Mouse (Mus musculus): ENCODE measurements around the gene Cbx7.

Gene Cbx7

GRCm38 (mm10) chr15:79970940-79971339, at the start of gene Cbx7:
TSS of gene Cbx7 (minus strand) at chr15:79971119.
- in situ Hi-C loops (cut with MboI; ENCODE audit: unreplicated experiment in 2 of 2), result no loop called here

GRCm38 (mm10) chr15:80020516-80020915, 49.6 kb upstream of the Cbx7 start:
- in situ Hi-C loops (cut with MboI; ENCODE audit: unreplicated experiment in 2 of 2), result no loop called here

DNA sequence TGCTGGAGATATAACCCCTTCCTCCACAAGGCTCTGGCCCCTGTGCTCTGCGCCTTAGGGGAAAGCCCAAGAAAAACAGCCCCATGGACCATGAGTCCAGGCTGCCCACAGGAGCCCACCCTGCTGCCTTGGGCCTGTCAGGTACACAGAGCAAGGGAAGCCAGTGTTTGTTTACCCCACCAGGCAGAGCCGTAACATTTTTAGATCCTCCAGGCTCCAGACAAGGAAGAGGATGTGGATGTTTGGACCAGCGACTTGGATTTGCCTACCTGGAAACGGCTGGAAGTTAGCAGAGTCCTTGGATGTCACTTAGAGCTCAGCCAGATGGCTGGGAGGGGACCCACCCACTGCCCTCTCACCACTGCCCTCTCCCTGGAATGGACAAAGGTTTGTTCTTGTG, 48.7 kb upstream of the Cbx7 start:
- in situ Hi-C loops (cut with MboI; ENCODE audit: unreplicated experiment in 2 of 2), result no loop called here

DNA sequence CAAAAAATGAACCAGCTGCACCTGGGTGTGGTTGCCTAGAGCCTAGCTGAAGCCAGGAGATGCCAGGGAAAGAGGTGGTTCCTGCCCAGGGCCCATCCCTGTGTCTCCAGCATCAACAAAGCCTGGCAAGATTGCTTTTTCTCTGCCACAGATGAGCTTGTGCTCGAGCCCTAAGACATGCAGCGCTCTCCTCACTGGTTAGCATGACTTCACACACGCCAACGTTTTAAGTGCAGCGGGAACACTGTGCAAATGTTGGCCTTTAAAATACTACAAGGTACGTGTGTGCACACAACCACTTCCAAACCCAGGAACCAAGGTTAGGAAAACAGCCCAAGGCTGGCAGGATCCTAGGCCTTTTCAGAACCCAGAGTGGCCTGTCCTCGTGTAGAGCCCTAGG, 48.3 kb upstream of the Cbx7 start:
- in situ Hi-C loops (cut with MboI; ENCODE audit: unreplicated experiment in 2 of 2), result no loop called here

DNA sequence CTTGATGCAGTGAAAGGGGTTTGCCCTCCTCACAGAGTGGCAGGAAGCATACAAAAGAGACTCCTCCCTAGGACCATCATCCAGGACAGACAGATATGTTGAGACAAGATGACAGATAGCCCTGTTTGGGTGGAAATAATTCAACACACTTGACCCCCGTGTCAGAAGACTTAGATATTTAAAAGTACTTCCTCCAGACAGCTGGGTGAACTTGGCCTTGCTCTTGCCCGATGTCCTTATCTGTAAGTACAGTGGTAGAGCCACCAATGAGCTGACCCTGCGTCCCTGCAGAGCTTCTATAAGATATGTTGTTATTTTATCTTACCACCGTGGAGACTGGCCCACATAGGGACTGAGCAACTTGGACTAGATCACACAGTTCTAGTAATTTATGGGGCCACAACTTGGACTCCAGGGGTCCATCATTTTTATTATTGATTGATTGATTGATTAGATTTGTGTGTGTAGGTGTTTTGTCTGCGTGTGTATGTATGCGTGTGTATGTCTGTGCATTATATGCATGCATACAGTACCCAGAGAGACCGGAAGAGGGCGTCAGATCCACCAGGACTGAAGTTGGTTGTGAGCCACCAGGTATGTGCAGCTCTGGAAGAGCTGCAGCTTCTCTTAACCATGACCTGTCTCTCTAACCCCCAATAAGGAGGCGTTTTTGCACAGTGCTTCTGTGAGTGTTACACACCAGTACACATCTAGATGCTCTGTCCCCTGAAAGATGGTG, 45.8 kb upstream of the Cbx7 start:
- in situ Hi-C loops (cut with MboI; ENCODE audit: unreplicated experiment in 2 of 2), result no loop called here

GRCm38 (mm10) chr15:80015211-80015952, 44.5 kb upstream of the Cbx7 start:
- in situ Hi-C loops (cut with MboI; ENCODE audit: unreplicated experiment in 2 of 2), result no loop called here

DNA sequence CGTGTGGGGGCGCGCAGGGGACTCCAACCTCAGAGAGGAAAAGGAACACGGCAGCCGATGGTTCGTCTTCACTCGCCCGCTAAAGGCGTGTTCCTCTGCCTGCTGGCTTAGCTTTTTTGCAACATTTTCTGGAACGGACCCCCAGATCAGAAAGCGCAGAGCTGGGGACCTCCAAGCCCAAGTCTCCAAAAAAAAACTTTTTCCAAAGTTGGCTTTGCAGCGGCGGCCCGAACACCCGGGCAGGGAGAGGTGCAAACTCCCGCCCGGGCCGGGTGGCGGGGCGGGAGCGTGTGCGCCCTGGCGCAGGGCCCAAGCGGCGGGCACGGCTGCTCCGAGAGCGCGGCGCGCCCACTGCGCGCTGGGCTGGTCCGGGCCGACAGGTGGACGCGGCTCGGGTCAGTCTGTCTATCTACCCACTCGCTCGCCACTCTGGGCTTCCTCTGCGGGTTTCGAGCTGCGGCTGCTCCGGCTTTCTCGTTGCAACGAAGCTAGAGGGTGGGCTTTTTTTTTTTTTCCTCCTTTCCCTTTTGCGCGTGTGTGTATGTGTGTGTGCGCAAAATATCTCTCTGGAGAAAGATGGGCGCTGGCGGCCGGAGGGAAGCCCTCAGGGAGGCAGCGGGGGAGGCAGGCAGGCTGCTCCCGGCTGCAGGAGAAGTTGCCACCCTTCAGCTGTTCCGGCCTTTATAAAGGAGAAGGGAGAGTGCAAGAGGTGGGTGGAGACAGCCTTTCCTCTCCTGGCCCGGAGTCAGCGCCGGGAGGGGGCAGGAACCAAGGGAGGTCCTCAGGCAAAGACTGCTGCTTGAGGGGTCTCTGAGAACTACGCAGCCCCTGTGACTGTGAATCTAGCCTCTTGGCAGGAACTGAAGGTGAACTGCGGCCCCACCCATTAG, 43.6 kb upstream of the Cbx7 start, which contains the start of gene Pdgfb:
Pdgfb (minus strand) TSS at position 657 of the 890 bp plus-strand sequence.
- in situ Hi-C loops (cut with MboI; ENCODE audit: unreplicated experiment in 2 of 2), result no loop called here

- in situ Hi-C loops (cut with MboI; ENCODE audit: unreplicated experiment in 2 of 2), result no loop called here
These were observed 43.1 kb upstream of the Cbx7 start for GRCm38 (mm10) chr15:80014031-80014320.

- in situ Hi-C loops (cut with MboI; ENCODE audit: unreplicated experiment in 2 of 2), result no loop called here
These were observed 42.5 kb upstream of the Cbx7 start for GRCm38 (mm10) chr15:80013256-80014030.

DNA sequence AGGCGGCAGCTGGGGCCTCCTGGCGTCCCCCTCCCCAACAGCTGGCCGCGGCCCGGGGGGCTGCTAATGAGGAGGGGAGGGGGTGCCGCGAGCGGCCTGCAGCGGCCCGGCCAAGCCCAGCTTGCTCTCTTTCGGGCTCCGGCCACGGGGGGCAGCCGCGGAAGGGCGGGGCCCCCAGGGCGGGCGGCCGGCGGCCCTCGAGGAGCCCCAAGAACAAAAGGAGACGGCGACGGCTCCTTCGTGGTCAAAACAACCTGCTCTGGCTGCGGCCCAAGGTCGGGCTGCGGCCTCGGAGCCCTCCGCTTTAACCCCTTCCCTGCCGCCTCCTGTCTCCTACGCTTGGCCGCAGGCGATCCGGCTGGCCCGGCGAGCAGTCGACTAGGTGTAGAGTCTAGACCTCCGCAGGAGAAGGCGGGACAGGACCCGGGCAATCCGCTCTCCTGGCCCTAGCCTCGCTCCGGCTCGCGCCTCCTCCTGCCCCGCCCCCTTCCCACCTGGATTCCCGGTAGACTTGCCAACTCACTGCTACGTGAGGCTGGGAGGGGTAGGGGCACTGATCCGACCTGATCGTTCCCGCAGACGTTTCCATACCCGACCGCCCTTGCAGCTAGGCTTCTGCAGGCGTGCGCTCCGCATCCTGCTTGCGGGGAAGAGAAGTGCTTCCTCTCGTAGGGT, 41.7 kb upstream of the Cbx7 start:
- in situ Hi-C loops (cut with MboI; ENCODE audit: unreplicated experiment in 2 of 2), result no loop called here

- in situ Hi-C loops (cut with MboI; ENCODE audit: unreplicated experiment in 2 of 2), result no loop called here
These were observed 41.0 kb upstream of the Cbx7 start for GRCm38 (mm10) chr15:80011778-80012526.

- in situ Hi-C loops (cut with MboI; ENCODE audit: unreplicated experiment in 2 of 2), result no loop called here
These were observed 40.3 kb upstream of the Cbx7 start for GRCm38 (mm10) chr15:80011194-80011593.

- in situ Hi-C loops (cut with MboI; ENCODE audit: unreplicated experiment in 2 of 2), result no loop called here
These were observed 39.3 kb upstream of the Cbx7 start for GRCm38 (mm10) chr15:80010182-80010558.

DNA sequence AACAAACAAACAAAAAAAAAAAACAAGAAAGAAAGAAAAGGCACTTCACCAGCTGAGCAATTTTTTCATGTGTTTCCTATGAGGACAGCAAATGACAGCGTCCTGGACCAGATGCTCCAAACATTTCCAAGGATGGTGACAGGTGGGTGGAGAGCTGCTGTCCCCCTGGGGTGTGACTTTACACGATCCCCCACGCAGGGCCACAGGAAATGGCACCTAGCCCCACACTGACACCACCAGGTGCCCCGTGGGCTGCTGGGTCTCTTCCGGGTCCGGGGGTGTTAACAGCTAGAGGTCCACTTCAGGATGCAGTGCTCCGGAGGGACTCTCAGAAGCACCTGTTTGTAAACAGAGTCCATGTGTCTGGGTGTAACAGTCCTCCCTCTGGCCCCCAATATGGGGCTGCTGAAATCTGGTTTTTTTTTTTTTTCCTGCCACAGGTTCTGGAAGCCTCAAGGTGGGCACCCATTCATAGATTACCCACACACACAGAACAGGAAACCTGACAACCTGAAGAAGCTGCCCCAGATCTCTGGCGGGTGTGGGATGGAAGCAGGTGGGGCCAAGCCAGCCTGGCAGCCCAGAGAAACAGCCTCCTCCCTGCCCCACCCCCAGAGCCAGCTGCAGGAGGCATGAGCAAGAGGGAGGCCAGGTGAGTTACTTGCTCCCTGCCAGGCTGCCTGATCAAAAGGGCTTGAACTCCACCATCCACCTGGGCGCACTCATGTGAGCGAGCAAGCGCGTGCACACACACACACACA, 38.7 kb upstream of the Cbx7 start:
- in situ Hi-C loops (cut with MboI; ENCODE audit: unreplicated experiment in 2 of 2), result no loop called here

- in situ Hi-C loops (cut with MboI; ENCODE audit: unreplicated experiment in 2 of 2), result no loop called here
These were observed 37.5 kb upstream of the Cbx7 start for GRCm38 (mm10) chr15:80008461-80008860.

GRCm38 (mm10) chr15:80006156-80006555, 35.2 kb upstream of the Cbx7 start:
- in situ Hi-C loops (cut with MboI; ENCODE audit: unreplicated experiment in 2 of 2), result no loop called here

- in situ Hi-C loops (cut with MboI; ENCODE audit: unreplicated experiment in 2 of 2), result no loop called here
These were observed 34.5 kb upstream of the Cbx7 start for GRCm38 (mm10) chr15:80005436-80005835.

- in situ Hi-C loops (cut with MboI; ENCODE audit: unreplicated experiment in 2 of 2), result no loop called here
These were observed 33.9 kb upstream of the Cbx7 start for GRCm38 (mm10) chr15:80004644-80005340.

Data from v-Abl transformed pro-B cells (cell line).